Mouse (Mus musculus): Measurements from ENCODE around the gene Slc25a13. TPM values are rescaled to one million over a fixed set of nuclear protein-coding genes. Genes with fewer than 3 reads are reported as not detected.
"Not testable (repeated sequence)": the region's sequence is repeated elsewhere in the genome, so short reads cannot be mapped to it uniquely, and the experiment has no call there.

The Slc25a13 gene
- total RNA-seq, 2 experiments from 2014 or later: 27.5 to 38.8 TPM

DNA sequence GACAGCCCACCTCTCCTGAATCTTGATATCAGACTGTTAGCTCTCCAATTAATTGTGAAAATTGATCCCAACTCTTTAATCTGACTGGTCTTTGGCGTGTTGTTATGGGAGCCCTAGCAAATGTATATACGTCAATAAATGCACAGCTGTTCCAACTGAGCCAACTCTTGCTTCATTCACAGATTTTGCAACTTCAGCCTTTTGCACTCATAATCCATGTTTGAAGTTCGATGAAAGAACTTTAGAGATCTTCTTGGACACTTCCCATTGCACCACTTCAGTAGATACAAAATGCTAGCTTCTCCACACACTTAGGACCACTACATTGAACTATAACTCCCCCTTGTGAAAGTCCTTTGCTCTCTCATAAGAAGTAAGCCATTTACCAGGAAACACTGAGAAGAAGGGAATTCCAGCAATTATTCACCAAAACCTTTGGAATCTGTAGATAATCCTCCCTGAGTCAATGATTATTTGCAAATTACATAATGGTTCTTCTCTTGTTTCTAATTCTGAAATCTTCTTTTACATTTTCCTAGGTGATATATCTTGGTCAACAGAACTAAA is 11.3 kb downstream of the Slc25a13 start:
- ATAC-seq (replicated peaks; ENCODE audit: poor library complexity): peak; percentile 41; the same call in 1 of the 2 replicates

DNA sequence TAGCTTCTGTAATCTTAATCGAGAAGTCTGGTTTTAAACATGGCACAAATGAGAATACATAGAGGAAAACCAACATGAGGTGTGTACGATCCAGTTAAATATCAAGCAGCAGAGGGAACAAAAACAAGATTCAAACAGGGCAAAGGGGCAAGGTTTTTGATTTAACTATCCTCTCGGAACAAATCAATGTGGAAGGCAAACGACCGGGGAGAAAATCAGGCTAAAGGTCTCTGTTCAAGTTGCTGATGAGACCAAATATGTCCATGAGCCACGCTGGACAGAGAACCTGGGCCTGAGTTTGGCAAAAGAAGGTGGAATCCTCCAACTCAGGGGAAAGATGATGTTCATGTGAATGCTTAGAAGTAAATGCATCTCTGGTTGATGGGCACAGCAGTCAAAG is 14.5 kb downstream of the Slc25a13 start:
- ATAC-seq (replicated peaks; ENCODE audit: poor library complexity): no peak

DNA sequence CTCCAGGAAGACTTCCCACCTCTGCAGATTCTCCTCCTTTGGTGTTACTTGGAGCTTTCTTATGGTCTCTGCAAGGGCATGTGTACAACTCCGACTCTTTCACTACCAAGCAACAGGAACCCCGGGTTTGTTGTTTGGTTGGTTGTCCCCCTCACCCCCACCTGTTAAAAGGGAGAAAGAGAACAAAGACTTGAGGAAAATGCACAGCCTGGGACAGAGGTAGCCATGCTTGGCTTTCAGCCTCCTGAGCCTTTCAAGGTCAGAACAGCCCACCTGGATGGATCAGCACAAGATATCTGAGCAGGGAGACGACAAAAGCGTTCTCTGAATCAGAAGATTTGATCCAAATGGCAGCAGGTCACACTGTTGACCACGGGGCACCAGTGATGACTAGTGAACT is 15.0 kb downstream of the Slc25a13 start:
- ATAC-seq (replicated peaks; ENCODE audit: poor library complexity): no peak

DNA sequence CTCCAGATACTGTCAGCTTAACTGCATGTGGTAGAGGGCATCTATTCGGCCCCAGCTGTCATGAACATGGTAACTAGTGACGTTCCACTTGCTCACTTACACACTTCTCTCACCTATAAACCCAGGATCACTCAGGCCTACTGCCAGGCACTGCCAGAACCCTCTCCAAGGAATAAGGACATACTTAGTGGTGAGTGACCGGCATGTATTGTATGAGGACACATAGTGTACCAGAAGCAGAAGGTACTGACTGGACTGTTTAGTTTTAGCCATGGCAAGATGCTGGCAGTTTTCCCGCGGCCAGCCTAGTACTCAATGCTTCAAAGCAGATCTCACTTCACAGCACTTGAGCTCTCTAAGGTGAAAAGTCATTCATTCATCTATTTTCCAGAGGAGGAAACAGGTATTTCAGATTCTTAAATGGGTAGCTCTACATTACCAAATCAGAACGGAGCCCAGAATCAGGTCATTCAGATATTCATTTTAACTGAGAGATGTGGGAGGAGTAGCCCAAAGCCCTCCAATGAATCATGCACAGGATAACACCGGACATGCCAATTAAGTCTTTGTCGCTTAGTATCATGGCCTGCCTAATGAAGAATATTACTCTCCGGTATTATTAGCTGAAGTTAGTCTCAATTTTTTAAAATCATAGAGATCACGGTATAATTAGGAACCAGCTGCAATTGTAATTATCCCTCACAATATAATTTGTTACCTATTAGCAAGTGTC is 17.7 kb downstream of the Slc25a13 start:
- no peak for ATAC-seq (replicated peaks; ENCODE audit: poor library complexity)

- not testable (repeated sequence) for ATAC-seq (replicated peaks; ENCODE audit: poor library complexity)
These were observed 18.9 kb downstream of the Slc25a13 start for GRCm38 (mm10) chr6:6198056-6198455.

DNA sequence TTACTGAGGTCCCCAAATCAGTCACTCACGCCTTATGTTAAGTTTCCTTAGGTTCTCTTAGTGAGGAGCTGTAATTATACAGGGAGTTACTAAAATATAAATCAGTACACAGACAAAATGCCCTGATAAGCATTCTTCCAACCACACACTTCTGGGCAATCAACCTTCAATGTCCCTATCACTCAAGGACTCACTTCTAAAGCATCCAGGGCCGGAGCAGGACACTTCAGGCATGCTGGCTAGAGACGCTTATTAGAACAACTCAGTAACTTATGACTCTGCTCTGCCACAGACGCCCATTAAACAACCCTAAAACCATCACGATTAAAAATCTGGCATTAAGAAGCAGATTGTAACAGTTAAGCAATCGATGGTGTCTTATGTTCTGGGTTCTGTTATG is 19.6 kb downstream of the Slc25a13 start:
- no peak for ATAC-seq (replicated peaks; ENCODE audit: poor library complexity)

GRCm38 (mm10) chr6:6196527-6196926 is 20.4 kb downstream of the Slc25a13 start:
- ATAC-seq (replicated peaks; ENCODE audit: poor library complexity): no peak

DNA sequence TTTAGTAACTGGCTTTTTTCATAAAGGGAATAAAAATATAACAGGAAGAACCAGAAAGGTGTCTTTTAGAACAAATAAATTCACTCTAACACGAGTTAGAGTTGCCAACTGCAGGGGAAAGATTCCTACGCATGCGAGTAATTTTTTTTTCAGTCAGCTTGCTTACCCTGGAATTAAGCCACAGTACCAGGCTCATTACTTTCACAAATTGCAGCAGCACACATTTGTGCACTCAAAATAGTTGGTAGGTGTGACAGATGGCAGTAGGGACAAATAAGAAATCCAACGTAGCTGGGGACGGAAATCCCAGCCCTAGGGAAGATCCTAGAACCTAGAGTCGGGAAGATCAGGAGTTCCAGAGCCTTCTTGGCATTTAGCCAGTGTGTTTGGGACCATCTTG is 22.1 kb downstream of the Slc25a13 start:
- ATAC-seq (replicated peaks; ENCODE audit: poor library complexity): no peak

DNA sequence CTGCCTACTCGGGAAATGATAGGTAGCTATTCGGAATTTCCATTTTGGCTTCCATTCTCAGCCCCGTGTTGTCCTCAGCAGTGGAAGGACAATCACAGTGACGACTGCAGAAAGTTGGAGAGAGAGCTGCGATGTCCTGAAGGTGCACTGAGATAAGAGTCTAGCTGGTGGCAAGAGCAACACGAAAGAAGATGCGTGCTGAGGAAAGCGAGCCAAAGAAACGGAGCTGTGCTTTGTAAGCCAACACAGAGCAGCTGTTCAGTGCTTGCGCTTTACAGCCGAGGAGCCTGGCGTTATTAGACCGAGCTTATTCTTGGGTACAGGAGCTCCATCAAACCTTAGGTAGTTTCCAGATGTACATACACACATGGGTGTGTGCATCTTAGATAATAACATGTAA is 23.1 kb downstream of the Slc25a13 start:
- ATAC-seq (replicated peaks; ENCODE audit: poor library complexity): no peak

DNA sequence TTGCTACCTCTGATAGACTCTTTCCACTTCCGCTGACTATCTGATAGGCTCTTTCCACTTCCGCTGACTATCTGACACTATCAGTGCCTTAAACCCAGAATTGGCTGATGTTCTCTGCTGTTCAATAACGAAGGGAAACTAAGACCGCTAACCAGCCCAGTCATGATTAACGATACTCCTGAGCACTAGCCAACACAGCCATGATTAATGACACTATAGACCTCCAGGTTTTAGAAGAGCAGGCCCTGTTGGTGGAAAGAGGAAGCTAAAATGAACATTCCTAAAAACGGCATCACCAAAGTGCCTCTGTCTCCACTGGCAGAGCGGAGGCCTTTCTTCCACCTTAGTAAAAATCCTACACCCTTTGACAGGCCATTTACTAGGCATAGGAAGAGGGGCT is 24.6 kb downstream of the Slc25a13 start:
- ATAC-seq (replicated peaks; ENCODE audit: poor library complexity): peak; percentile 42

DNA sequence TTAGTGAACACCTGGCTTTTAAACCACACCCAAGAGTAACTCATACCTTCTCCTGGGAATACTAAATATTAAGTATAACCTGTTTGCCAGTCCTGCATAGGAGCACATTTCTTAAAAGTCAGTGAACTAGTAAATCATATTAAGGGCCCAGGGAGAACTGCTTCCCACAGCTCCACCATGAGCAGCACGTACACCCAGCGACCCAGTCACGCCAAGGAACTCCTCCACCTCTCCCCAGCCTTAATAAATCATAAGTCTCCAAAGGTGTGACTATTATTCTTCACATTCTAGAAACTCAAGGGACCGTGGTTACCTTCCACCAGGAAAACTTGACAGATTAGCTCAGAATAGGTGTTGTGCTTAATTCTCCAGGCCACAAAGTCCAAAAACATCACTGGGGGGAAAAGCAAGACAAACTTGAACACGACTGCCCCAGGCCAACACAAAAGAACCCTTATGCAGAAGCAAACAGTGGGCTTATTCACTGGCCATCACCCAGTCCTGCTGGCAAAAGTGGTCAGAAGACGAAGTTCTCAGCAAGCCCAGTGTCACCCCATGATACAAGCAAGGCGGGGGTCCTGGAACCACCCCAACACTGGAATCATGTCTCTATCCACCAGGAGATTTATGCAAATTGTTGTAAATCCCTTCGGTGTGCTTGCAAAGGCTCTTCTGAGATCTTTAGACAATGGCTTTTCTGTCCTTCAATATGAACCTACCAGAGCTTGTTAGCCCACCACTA is 25.2 kb downstream of the Slc25a13 start:
- ATAC-seq (replicated peaks; ENCODE audit: poor library complexity): no peak

DNA sequence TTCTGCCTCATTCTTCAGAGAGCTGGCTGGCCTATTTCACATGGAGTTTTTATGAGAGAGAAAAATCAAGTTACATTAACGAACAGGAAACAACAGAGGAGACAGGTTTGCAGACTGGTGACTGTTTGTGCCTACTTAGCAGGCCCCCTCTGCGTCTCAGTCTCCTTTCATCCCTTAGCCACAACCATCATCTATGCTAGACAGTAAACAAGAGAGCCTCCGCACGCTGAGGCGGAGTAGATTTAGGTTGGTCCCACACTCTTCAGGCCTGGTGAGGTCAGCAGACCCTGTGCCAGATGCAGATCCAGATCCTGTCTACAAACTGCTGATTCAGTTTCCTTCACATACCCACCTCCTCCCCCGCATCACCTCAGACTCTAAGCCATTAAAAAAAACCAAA is 28.0 kb downstream of the Slc25a13 start:
- no peak for ATAC-seq (replicated peaks; ENCODE audit: poor library complexity)

DNA sequence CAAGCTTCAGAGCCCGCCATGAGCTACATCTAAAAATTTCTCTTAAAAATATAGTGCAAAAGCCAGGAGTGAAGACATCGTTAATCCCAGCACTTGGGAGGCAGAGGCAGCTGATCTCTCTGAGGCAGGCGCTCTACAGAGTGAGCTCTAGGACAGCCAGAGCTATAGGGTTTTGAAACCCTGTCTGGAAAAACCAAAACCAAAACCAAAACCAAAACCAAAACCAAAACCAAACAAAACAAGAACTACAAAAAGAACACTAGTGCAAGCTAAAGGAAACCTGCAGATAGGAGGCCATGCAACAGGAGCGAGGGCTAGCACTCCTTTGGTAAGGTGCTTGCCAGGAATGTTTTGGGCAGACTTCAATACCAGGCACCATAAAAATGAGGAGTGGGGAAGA is 30.5 kb downstream of the Slc25a13 start:
- ATAC-seq (replicated peaks; ENCODE audit: poor library complexity): 0 out of 2 replicates have a peak, but pooled peaks have one; percentile 20

- no peak for ATAC-seq (replicated peaks; ENCODE audit: poor library complexity)
These were observed 31.3 kb downstream of the Slc25a13 start for GRCm38 (mm10) chr6:6185735-6186068.

- no peak for ATAC-seq (replicated peaks; ENCODE audit: poor library complexity)
These were observed 31.8 kb downstream of the Slc25a13 start for GRCm38 (mm10) chr6:6184921-6185734.

GRCm38 (mm10) chr6:6183601-6184000 is 33.4 kb downstream of the Slc25a13 start:
- peak; percentile 34; the same call in 1 of the 2 replicates for ATAC-seq (replicated peaks; ENCODE audit: poor library complexity)

- no peak for ATAC-seq (replicated peaks; ENCODE audit: poor library complexity)
These were observed 34.8 kb downstream of the Slc25a13 start for GRCm38 (mm10) chr6:6182191-6182590.

- not testable (repeated sequence) for ATAC-seq (replicated peaks; ENCODE audit: poor library complexity)
These were observed 38.6 kb downstream of the Slc25a13 start for GRCm38 (mm10) chr6:6178341-6178740.

- no peak for ATAC-seq (replicated peaks; ENCODE audit: poor library complexity)
These were observed 41.5 kb downstream of the Slc25a13 start for GRCm38 (mm10) chr6:6175350-6175971.

DNA sequence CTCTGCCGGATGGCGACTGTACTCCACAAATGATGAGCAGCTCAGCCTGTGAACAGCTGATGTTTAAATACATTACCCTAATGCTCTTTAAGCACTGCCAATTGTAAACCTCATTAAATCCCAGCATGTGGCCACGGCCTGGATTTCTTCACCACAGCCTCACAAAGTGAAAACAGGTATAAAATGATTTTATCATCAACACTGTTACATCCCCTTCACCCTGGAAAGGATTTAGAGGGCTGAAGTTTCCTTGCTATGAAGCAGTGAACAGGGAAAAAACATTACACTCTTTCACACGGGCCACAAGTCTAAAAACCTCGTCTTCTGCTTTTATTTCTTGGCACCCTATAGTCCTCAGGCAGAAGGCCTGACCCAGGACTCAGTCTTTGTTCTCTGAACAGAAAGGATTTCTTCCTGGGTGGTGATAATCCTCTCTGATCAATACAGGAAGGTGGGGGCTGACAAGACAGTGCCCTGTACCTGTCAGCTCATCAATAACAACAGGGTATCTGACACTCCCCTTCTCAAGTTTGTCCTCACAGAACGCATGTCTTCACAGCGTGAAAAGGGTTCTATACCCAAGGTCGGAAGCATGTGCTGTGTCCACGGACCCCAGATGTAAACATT is 42.9 kb downstream of the Slc25a13 start:
- ATAC-seq (replicated peaks; ENCODE audit: poor library complexity): no peak
